9 mouse cellular contexts compared by ENCODE assay signal in genomic region chr1:78196751-78197311, GRCm38 (mm10). TPM values are rescaled to one million over a fixed set of nuclear protein-coding genes. Genes with fewer than 3 reads are reported as not detected.
A peak's percentile ranks its signal among the peaks of the same experiment; 100 is the strongest.
DNase-seq lines count a peak whose midpoint lies in the region; ATAC-seq lines count a peak whose summit lies in the region.
"Had no signal": no experiment of that assay in that cellular context is flagged by ENCODE, and none has a peak within 500 bp of the region (broad histone marks: within the 10 kb centered on the region; RNA-seq: fewer than 3 reads in every experiment).

TSS of gene Pax3 (minus strand) at chr1:78197134.

- H3K27me3 ChIP-seq in embryonic facial prominence, embryonic 14.5 days (replicated peaks; ENCODE audit: control insufficient read depth, insufficient read depth, low read length) = peaks cover 81% of the 10 kb centered on the region

- no peaks in the 10 kb centered on the region for H3K4me1 ChIP-seq in embryonic facial prominence, embryonic 14.5 days (ENCODE audit: control insufficient read depth, insufficient read depth, low read length)

- WGBS in embryonic facial prominence, embryonic 14.5 days = 1% methylated on average over 26 of the region's 37 CpGs

- no peaks in the 10 kb centered on the region for H3K9me3 ChIP-seq in embryonic facial prominence, embryonic 14.5 days (ENCODE audit: control insufficient read depth, low read length)

- H3K27ac ChIP-seq in embryonic facial prominence, embryonic 14.5 days (replicated peaks; ENCODE audit: low read depth, low read length) = peak within 1 kb of the TSS; percentile 93

- H3K4me3 ChIP-seq in embryonic facial prominence, embryonic 14.5 days (ENCODE audit: low read depth, low read length) = peak within 1 kb of the TSS; percentile 62
- H3K4me3 ChIP-seq: erythroblast, embryonic 14.5 days had no signal

- peak; percentile 58 for ATAC-seq in embryonic facial prominence, embryonic 14.5 days (ENCODE audit: low read depth)
- peak; percentile 38 for ATAC-seq in inflammation-experienced regulatory T-cells, adult 6 months

- peak within 1 kb of the TSS; percentile 87 for H3K9ac ChIP-seq in embryonic facial prominence, embryonic 14.5 days (ENCODE audit: low read depth, low read length)

- peak within 1 kb of the TSS; percentile 82 for H3K4me2 ChIP-seq in embryonic facial prominence, embryonic 14.5 days (ENCODE audit: low read depth, low read length)

- DNase-seq in 3134 (ENCODE audit: extremely low read depth, insufficient read length, low spot score) = peak; percentile 94
- peak; percentile 80 for DNase-seq in 3T3-L1 (ENCODE audit: low read depth, low spot score)
- peak; percentile 81 for DNase-seq in embryonic facial prominence, embryonic 14.5 days (ENCODE audit: low spot score)
- peak; percentile 83 for DNase-seq in neural tube, embryonic 10.5 days (ENCODE audit: extremely low spot score, low spot score)
- no peak for DNase-seq in right cerebral cortex, adult 2 months (ENCODE audit: low spot score in 2 of 2)
- no peak for DNase-seq in layer of hippocampus, adult 9-11 months
- DNase-seq in left cerebral cortex, adult 18-20 months (ENCODE audit: low spot score in 2 of 2) = no peak

- peaks cover 8% of the 10 kb centered on the region; the same call in 1 of the 2 replicates for H3K36me3 ChIP-seq in embryonic facial prominence, embryonic 14.5 days (ENCODE audit: control insufficient read depth, insufficient read depth, low read length)

RNA-seq across cellular contexts. Expression of gene Pax3, which starts in this region (rescaled TPM):
- 9.4 and 12.4 TPM in 2 replicates for polyA plus RNA-seq in embryonic facial prominence, embryonic 14.5 days (2014; fragmentation: Nextera tagmentation; extraction: Ambion mirVana)
- not detected for polyA plus RNA-seq in inflammation-experienced regulatory T-cells, adult 6 months (2017; shearing (Covaris generic))
- not detected for total RNA-seq in left cerebral cortex, adult 18-20 months (2021)
- polyA plus RNA-seq: erythroblast, embryonic 14.5 days had no signal

Comparison
In these comparisons a context has a peak if more than half of its experiments do, and no peak if none do; other contexts are left out.
1. Peak in ATAC-seq in inflammation-experienced regulatory T-cells, adult 6 months; RNA of the gene not detected or under 1 TPM.
2. DNase-seq: peak in 3134 (single experiment), 3T3-L1 (single experiment), embryonic facial prominence, embryonic 14.5 days (single experiment) and neural tube, embryonic 10.5 days (single experiment); none in right cerebral cortex, adult 2 months (0 of 2), layer of hippocampus, adult 9-11 months (single experiment) and left cerebral cortex, adult 18-20 months (0 of 2).